Mouse (Mus musculus): ENCODE measurements around the gene Plpp4. TPM values are rescaled to one million over a fixed set of nuclear protein-coding genes. Genes with fewer than 3 reads are reported as not detected.

Gene Plpp4
- polyA plus RNA-seq, 1 experiment from 2014 or later, result 0.67 TPM

DNA sequence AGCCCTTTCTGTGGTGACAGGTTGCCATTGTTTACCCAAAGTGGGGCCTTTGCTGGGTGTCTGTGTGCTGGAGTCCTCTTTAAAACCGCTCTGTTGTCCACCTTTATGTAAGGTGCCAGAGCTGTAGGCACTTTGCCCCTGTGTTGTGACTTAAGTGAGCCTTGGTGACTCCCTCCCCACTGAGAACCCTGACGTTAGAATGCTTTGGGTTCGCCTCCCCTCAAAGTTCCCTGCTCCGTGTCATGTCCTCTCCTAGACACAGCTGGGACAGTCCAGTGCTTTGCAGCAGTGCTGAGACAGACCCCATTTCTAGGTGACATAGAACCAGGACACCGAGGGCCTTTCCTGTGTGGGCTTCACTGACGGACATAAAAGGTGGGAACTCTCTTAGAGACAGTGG, 55.7 kb downstream of the Plpp4 start:
- H3K27me3 ChIP-seq (replicated peaks; ENCODE audit: insufficient read depth, low read length), result no peaks in the 10 kb centered on the region
- no peak for ATAC-seq

GRCm38 (mm10) chr7:129313969-129314368, 57.1 kb downstream of the Plpp4 start:
- DNase-seq (ENCODE audit: low spot score), result no peak
- no peaks in the 10 kb centered on the region for H3K9me3 ChIP-seq (ENCODE audit: low read length)
- H3K4me1 ChIP-seq (ENCODE audit: insufficient read depth, low read depth, low read length), result no peaks in the 10 kb centered on the region
- no peak overlapping the region for H3K27ac ChIP-seq (ENCODE audit: low read length)
- no peak overlapping the region for H3K4me3 ChIP-seq (ENCODE audit: low read depth, low read length)
- no peak for ATAC-seq
- TF ChIP-seq CTCF (IDR thresholded peaks at IDR 0.05), result no peak
- no peak for TF ChIP-seq EP300 (IDR thresholded peaks at IDR 0.05)
- H3K9ac ChIP-seq (replicated peaks; ENCODE audit: low read depth), result no peak overlapping the region
- WGBS, result 34% methylated on average over 2 of the region's 2 CpGs
- H3K36me3 ChIP-seq (ENCODE audit: insufficient read depth, low read length), result no peaks in the 10 kb centered on the region
- H3K4me2 ChIP-seq (replicated peaks; ENCODE audit: low read depth, low read length), result no peak overlapping the region
- H3K27me3 ChIP-seq (replicated peaks; ENCODE audit: insufficient read depth, low read length), result no peaks in the 10 kb centered on the region

More for the DNA sequence above, 55.7 kb downstream of the Plpp4 start:
- no peak overlapping the region for H3K9ac ChIP-seq (replicated peaks; ENCODE audit: low read depth)
- no peaks in the 10 kb centered on the region for H3K4me1 ChIP-seq (ENCODE audit: insufficient read depth, low read depth, low read length)
- H3K27ac ChIP-seq (ENCODE audit: low read length), result no peak overlapping the region
- no peaks in the 10 kb centered on the region for H3K9me3 ChIP-seq (ENCODE audit: low read length)
- TF ChIP-seq CTCF (IDR thresholded peaks at IDR 0.05), result no peak
- no peak for TF ChIP-seq EP300 (IDR thresholded peaks at IDR 0.05)
- H3K4me3 ChIP-seq (ENCODE audit: low read depth, low read length), result no peak overlapping the region
- no peak overlapping the region for H3K4me2 ChIP-seq (replicated peaks; ENCODE audit: low read depth, low read length)
- no peak for DNase-seq (ENCODE audit: low spot score)
- H3K36me3 ChIP-seq (ENCODE audit: insufficient read depth, low read length), result no peaks in the 10 kb centered on the region
- WGBS, result 48% methylated on average over 6 of the region's 6 CpGs

- Histone ChIP-seq H3K36me3 (ENCODE audit: insufficient read depth, low read length) (no peaks in the 10 kb centered on the region), H3K4me3 (ENCODE audit: low read depth, low read length) (no peak overlapping the region), H3K27me3 (replicated peaks; ENCODE audit: insufficient read depth, low read length) (no peaks in the 10 kb centered on the region), H3K27ac (ENCODE audit: low read length) (no peak overlapping the region), H3K4me2 (replicated peaks; ENCODE audit: low read depth, low read length) (no peak overlapping the region), H3K9me3 (ENCODE audit: low read length) (no peaks in the 10 kb centered on the region), H3K4me1 (ENCODE audit: insufficient read depth, low read depth, low read length) (no peaks in the 10 kb centered on the region), H3K9ac (replicated peaks; ENCODE audit: low read depth) (no peak overlapping the region)
- TF ChIP-seq EP300 (IDR thresholded peaks at IDR 0.05) (no peak), CTCF (IDR thresholded peaks at IDR 0.05) (no peak)
- DNase-seq (ENCODE audit: low spot score) (no peak), ATAC-seq (no peak)
- 89% methylated on average over 3 of the region's 3 CpGs for WGBS
These were observed 83.3 kb downstream of the Plpp4 start for GRCm38 (mm10) chr7:129340096-129340495.

DNA sequence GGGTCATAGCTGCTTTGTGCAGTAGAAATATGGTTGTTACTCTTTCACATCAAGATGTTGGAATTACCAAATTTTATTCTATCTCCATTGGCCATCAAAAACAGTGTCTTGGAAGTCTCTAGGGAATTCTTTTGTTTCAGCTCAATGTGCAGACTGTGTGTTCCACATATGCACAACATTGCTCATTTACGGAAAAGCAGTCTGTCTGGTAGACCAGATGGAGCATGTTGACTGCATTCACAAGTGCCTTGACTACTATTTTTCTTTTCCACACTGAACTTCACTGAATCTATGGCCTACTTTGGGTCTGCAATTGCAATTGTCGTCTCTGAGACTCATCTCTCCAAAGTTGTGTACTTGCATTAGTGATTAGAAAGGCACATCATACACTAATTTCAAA, 98.7 kb downstream of the Plpp4 start:
- DNase-seq (ENCODE audit: low spot score) (no peak), ATAC-seq (no peak)
- Histone ChIP-seq H3K4me3 (ENCODE audit: low read depth, low read length) (no peak overlapping the region), H3K4me1 (ENCODE audit: insufficient read depth, low read depth, low read length) (no peaks in the 10 kb centered on the region), H3K27me3 (replicated peaks; ENCODE audit: insufficient read depth, low read length) (no peaks in the 10 kb centered on the region), H3K4me2 (replicated peaks; ENCODE audit: low read depth, low read length) (no peak overlapping the region), H3K9ac (replicated peaks; ENCODE audit: low read depth) (no peak overlapping the region), H3K27ac (ENCODE audit: low read length) (no peak overlapping the region), H3K36me3 (ENCODE audit: insufficient read depth, low read length) (no peaks in the 10 kb centered on the region), H3K9me3 (ENCODE audit: low read length) (no peaks in the 10 kb centered on the region)
- TF ChIP-seq CTCF (IDR thresholded peaks at IDR 0.05) (no peak), EP300 (IDR thresholded peaks at IDR 0.05) (no peak)
- 83% methylated on average over 2 of the region's 2 CpGs for WGBS

GRCm38 (mm10) chr7:129375306-129375705, 118.5 kb downstream of the Plpp4 start:
- no peaks in the 10 kb centered on the region for H3K4me1 ChIP-seq (ENCODE audit: insufficient read depth, low read depth, low read length)
- H3K27ac ChIP-seq (ENCODE audit: low read length), result no peak overlapping the region
- 87% methylated on average over 1 of the region's 1 CpGs for whole genome bisulfite sequencing
- TF ChIP-seq EP300 (IDR thresholded peaks at IDR 0.05), result no peak
- no peak for TF ChIP-seq CTCF (IDR thresholded peaks at IDR 0.05)
- H3K9me3 ChIP-seq (ENCODE audit: low read length), result no peaks in the 10 kb centered on the region
- H3K4me2 ChIP-seq (replicated peaks; ENCODE audit: low read depth, low read length), result no peak overlapping the region
- H3K36me3 ChIP-seq (ENCODE audit: insufficient read depth, low read length), result no peaks in the 10 kb centered on the region
- DNase-seq (ENCODE audit: low spot score) (no peak), ATAC-seq (no peak)
- no peak overlapping the region for H3K9ac ChIP-seq (replicated peaks; ENCODE audit: low read depth)
- H3K4me3 ChIP-seq (ENCODE audit: low read depth, low read length), result no peak overlapping the region
- no peaks in the 10 kb centered on the region for H3K27me3 ChIP-seq (replicated peaks; ENCODE audit: insufficient read depth, low read length)

DNA sequence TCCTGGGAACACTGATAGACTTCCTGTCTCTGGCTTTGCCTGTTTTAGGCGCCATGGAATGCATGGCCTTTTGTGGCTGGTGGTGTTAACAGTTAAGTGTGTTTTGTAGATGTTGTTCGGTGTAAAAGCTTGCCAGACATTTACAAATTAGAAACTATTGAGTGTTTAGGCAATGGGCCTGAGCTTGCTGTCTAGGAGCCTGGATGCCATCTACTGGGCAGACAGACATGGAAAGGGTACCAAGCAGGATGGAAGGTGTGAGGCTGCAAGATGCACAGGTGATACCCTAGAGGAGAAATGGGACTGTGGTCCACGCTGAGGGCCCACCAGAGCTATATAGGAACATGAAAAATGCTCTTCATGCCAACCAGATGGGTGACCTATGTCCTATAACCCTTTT, 128.3 kb downstream of the Plpp4 start:
- H3K27me3 ChIP-seq (replicated peaks; ENCODE audit: insufficient read depth, low read length), result no peaks in the 10 kb centered on the region
- H3K9me3 ChIP-seq (ENCODE audit: low read length), result no peaks in the 10 kb centered on the region
- no peak overlapping the region for H3K4me3 ChIP-seq (ENCODE audit: low read depth, low read length)
- no peak for ATAC-seq
- H3K4me2 ChIP-seq (replicated peaks; ENCODE audit: low read depth, low read length), result no peak overlapping the region
- DNase-seq (ENCODE audit: low spot score), result no peak
- 55% methylated on average over 3 of the region's 3 CpGs for WGBS
- H3K36me3 ChIP-seq (ENCODE audit: insufficient read depth, low read length), result no peaks in the 10 kb centered on the region
- no peaks in the 10 kb centered on the region for H3K4me1 ChIP-seq (ENCODE audit: insufficient read depth, low read depth, low read length)
- no peak for TF ChIP-seq CTCF (IDR thresholded peaks at IDR 0.05)
- no peak for TF ChIP-seq EP300 (IDR thresholded peaks at IDR 0.05)
- H3K9ac ChIP-seq (replicated peaks; ENCODE audit: low read depth), result no peak overlapping the region
- no peak overlapping the region for H3K27ac ChIP-seq (ENCODE audit: low read length)

DNA sequence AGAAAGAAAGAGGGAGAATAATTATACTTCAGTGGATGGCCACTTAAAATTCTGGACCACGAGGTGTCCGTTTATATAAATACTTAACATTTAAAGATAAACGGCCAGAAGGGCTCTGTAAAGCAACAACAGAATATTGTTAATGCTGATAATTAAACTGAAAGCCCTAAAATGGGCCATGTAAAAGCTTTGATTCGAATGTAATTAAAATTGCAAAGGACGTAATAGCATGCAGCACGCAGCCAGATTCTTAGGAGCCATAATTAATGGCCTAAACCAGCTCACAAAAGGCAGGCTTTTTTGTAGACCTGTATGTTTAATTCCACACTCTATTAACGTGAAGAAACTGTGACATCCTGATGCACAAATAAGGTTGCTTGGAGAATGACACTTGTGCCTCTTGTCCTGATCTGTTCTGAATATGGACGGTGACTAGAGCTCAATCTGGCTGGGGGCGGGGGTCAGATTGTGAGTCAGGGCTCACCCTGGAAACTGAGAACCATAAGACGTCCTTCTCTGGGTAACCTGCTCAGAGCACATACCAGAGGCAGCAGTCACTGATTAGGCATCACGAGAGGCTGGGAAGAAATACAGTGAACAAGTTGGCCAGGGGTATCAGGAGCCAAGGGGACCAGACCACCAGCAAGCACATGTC, 136.1 kb downstream of the Plpp4 start:
- Histone ChIP-seq H3K36me3 (ENCODE audit: insufficient read depth, low read length) (no peaks in the 10 kb centered on the region), H3K27me3 (replicated peaks; ENCODE audit: insufficient read depth, low read length) (no peaks in the 10 kb centered on the region), H3K4me1 (ENCODE audit: insufficient read depth, low read depth, low read length) (no peaks in the 10 kb centered on the region), H3K9ac (replicated peaks; ENCODE audit: low read depth) (no peak overlapping the region), H3K9me3 (ENCODE audit: low read length) (no peaks in the 10 kb centered on the region), H3K4me3 (ENCODE audit: low read depth, low read length) (no peak overlapping the region), H3K4me2 (replicated peaks; ENCODE audit: low read depth, low read length) (no peak overlapping the region), H3K27ac (ENCODE audit: low read length) (no peak overlapping the region)
- ATAC-seq, result no peak
- no peak for DNase-seq (ENCODE audit: low spot score)
- 55% methylated on average over 11 of the region's 11 CpGs for WGBS
- TF ChIP-seq CTCF (IDR thresholded peaks at IDR 0.05), result no peak
- no peak for TF ChIP-seq EP300 (IDR thresholded peaks at IDR 0.05)

Measured in lung, postnatal 0 days (tissue).